Mouse (Mus musculus) lung, postnatal 0 days (tissue): ENCODE measurements around the gene Gm10147. TPM values are rescaled to one million over a fixed set of nuclear protein-coding genes. Genes with fewer than 3 reads are reported as not detected.
"Not testable (repeated sequence)": the region's sequence is repeated elsewhere in the genome, so short reads cannot be mapped to it uniquely, and the experiment has no call there.

Experiments used
- ATAC-seq: fragments of 200-750 bp; cut with Nextera tagmentation; 2 replicates; pipeline ENCODE4 v1.8.0; 2017; ENCODE audit warnings: moderate library complexity
- DNase-seq: peaks from one replicate; pipeline ENCODE4 v3.0.0-alpha.2; 2016; ENCODE audit warnings: low spot score
- H3K27ac ChIP-seq: fragments of 300-500 bp; sonication (generic); 2 replicates; pipeline ENCODE4 v1.5.1; 2014; ENCODE audit warnings: antibody characterized with exemption, mild to moderate bottlenecking, low read length, mixed read lengths
- H3K27me3 ChIP-seq: fragments of 300-500 bp; sonication (generic); replicated peaks from 2 replicates; pipeline ENCODE4 v1.6.1; 2014; ENCODE audit warnings: low read length, mixed read lengths; ENCODE audit not compliant: insufficient read depth
- H3K36me3 ChIP-seq: fragments of 300-500 bp; sonication (generic); 2 replicates; pipeline ENCODE4 v1.6.1; 2014; ENCODE audit warnings: low read length, mixed read lengths; ENCODE audit not compliant: insufficient read depth
- H3K4me1 ChIP-seq: fragments of 300-500 bp; sonication (generic); 2 replicates; pipeline ENCODE4 v1.6.1; 2014; ENCODE audit warnings: antibody characterized with exemption, low read depth, low read length, mixed read lengths; ENCODE audit not compliant: insufficient read depth
- H3K4me2 ChIP-seq: fragments of 300-500 bp; sonication (generic); replicated peaks from 2 replicates; pipeline ENCODE4 v1.6.1; 2014; ENCODE audit warnings: low read depth, mild to moderate bottlenecking, low read length, moderate library complexity, mixed read lengths
- H3K4me3 ChIP-seq: fragments of 300-500 bp; sonication (generic); 2 replicates; pipeline ENCODE4 v1.5.1; 2014; ENCODE audit warnings: low read depth, low read length
- H3K9ac ChIP-seq: fragments of 300-500 bp; sonication (generic); replicated peaks from 2 replicates; pipeline ENCODE4 v1.6.1; 2014; ENCODE audit warnings: low read depth, mild to moderate bottlenecking
- H3K9me3 ChIP-seq: fragments of 300-500 bp; sonication (generic); 2 replicates; pipeline ENCODE4 v1.6.1; 2016; ENCODE audit warnings: low read length, mixed read lengths
- WGBS: fragments of 180-500 bp; shearing (Covaris S2); extraction: QIAGEN DNeasy Blood & Tissue Kit; methylation state at CpG from one replicate; pipeline ENCODE4 v1.1.7; 2014; 5-methylcytosine and 5-hydroxymethylcytosine counted together
- microRNA-seq: library from miRNA; unstranded; fragments of <30 nt; microRNA quantifications from one replicate; pipeline ENCODE4, GENCODE M21; 2016
- polyA plus RNA-seq: library from polyadenylated mRNA; unstranded; fragments of >200 nt; fragmentation: Nextera tagmentation; extraction: Ambion mirVana; gene quantifications from 2 replicates; pipeline ENCODE4 v1.2.1, GENCODE M21; 2015

Gene Gm10147
- polyA plus RNA-seq: not detected in 2 replicates

DNA sequence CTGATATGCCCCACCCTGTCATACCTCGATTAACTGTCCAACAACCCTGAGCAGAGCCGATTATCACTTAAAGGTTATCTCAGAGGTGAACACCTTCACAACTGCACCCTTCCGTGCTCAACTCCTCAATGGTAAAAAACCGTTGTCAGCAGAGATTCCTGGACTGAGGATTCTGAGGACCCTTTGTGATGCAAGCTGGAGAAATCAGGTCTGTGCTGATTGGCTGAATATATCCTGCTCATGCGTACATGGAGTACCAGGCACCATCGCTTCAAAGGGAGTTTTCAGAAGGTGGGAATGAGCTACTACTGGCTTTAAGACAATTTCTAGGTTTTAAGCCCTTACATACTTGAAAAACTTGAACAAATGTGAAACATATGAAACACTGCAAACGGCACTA, at the start of gene Gm10147:
Gene Gm10147, minus strand, starts transcription at position 101 of the 400 bp plus-strand sequence.
- not testable (repeated sequence) for H3K27ac ChIP-seq, ATAC-seq, H3K4me3 ChIP-seq, H3K36me3 ChIP-seq, DNase-seq, H3K4me1 ChIP-seq, H3K27me3 ChIP-seq, H3K9ac ChIP-seq, H3K4me2 ChIP-seq, H3K9me3 ChIP-seq
- WGBS: no CpG with 5 or more reads among the region's 7 CpGs

Small RNA genes lying within 50 kb of the gene (microRNA-seq; reads per million reads assigned to microRNA genes)
- gene Gm44499: not detected
